Mouse (Mus musculus) neural tube, embryonic 11.5 days (tissue): ENCODE measurements around the gene Sprr2a2. TPM values are rescaled to one million over a fixed set of nuclear protein-coding genes. Genes with fewer than 3 reads are reported as not detected.
A peak's percentile ranks its signal among the peaks of the same experiment; 100 is the strongest.
"Not testable (repeated sequence)": the region's sequence is repeated elsewhere in the genome, so short reads cannot be mapped to it uniquely, and the experiment has no call there.

ENCODE experiments used
- ATAC-seq: fragments of 200-750 bp; cut with Nextera tagmentation; 2 replicates; pipeline ENCODE4 v1.8.0; 2017; ENCODE audit warnings: moderate number of reproducible peaks, mild to moderate bottlenecking, moderate TSS enrichment, moderate library complexity; ENCODE audit not compliant: insufficient read depth, low FRiP score, low TSS enrichment
- DNase-seq: peaks from one replicate; pipeline ENCODE4 v3.0.0-alpha.2; 2015; ENCODE audit warnings: low spot score
- H3K27ac ChIP-seq: fragments of 300-500 bp; sonication (generic); 2 replicates; pipeline ENCODE4 v1.5.1; 2014; ENCODE audit warnings: low read depth, mild to moderate bottlenecking, low read length
- H3K27me3 ChIP-seq: fragments of 300-500 bp; sonication (generic); 2 replicates; pipeline ENCODE4 v1.6.1; 2014; ENCODE audit warnings: mild to moderate bottlenecking, low read length, mixed read lengths; ENCODE audit not compliant: control insufficient read depth, insufficient read depth
- H3K36me3 ChIP-seq: fragments of 300-500 bp; sonication (generic); 2 replicates; pipeline ENCODE4 v1.6.1; 2014; ENCODE audit warnings: mild to moderate bottlenecking, low read length, moderate library complexity, mixed read lengths; ENCODE audit not compliant: control insufficient read depth, insufficient read depth
- H3K4me1 ChIP-seq: fragments of 300-500 bp; sonication (generic); 2 replicates; pipeline ENCODE4 v1.6.1; 2014; ENCODE audit warnings: low read length, mixed read lengths; ENCODE audit not compliant: control insufficient read depth, insufficient read depth
- H3K4me2 ChIP-seq: fragments of 300-500 bp; sonication (generic); 2 replicates; pipeline ENCODE4 v1.6.1; 2014; ENCODE audit warnings: low read depth, mild to moderate bottlenecking, moderate library complexity
- H3K4me3 ChIP-seq: fragments of 300-500 bp; sonication (generic); 2 replicates; pipeline ENCODE4 v1.5.1; 2014; ENCODE audit warnings: low read depth, low read length
- H3K9ac ChIP-seq: fragments of 300-500 bp; sonication (generic); 2 replicates; pipeline ENCODE4 v1.6.1; 2014; ENCODE audit warnings: mild to moderate bottlenecking, low read length
- H3K9me3 ChIP-seq: fragments of 300-500 bp; sonication (generic); 2 replicates; pipeline ENCODE4 v1.6.1; 2016; ENCODE audit warnings: low read length; ENCODE audit not compliant: control insufficient read depth
- WGBS: fragments of 180-500 bp; shearing (Covaris S2); extraction: QIAGEN DNeasy Blood & Tissue Kit; methylation state at CpG from one replicate; pipeline ENCODE4 v1.1.7; 2014; 5-methylcytosine and 5-hydroxymethylcytosine counted together
- polyA plus RNA-seq: library from polyadenylated mRNA; unstranded; fragments of >200 nt; fragmentation: Nextera tagmentation; extraction: Ambion mirVana; gene quantifications from 2 replicates; pipeline ENCODE4 v1.2.1, GENCODE M21; 2014

Sprr2a2 gene
- polyA plus RNA-seq, 1 experiment from 2014 or later: 0.89 TPM

- H3K4me1 ChIP-seq, H3K27ac ChIP-seq, DNase-seq, H3K9me3 ChIP-seq, H3K4me2 ChIP-seq, H3K27me3 ChIP-seq, H3K36me3 ChIP-seq, H3K4me3 ChIP-seq, H3K9ac ChIP-seq: not testable (repeated sequence)
- ATAC-seq: peak; percentile 51
These were observed 42.8 kb downstream of the Sprr2a2 start for GRCm38 (mm10) chr3:92258526-92258925.

- not testable (repeated sequence) for H3K9me3 ChIP-seq, DNase-seq, H3K4me1 ChIP-seq, H3K27me3 ChIP-seq, ATAC-seq, H3K27ac ChIP-seq, H3K4me3 ChIP-seq, H3K36me3 ChIP-seq, H3K4me2 ChIP-seq, H3K9ac ChIP-seq
- no CpG with 5 or more reads among the region's 2 CpGs for WGBS
These were observed 47.7 kb downstream of the Sprr2a2 start for GRCm38 (mm10) chr3:92263462-92263861.

GRCm38 (mm10) chr3:92271414-92271985 is 55.8 kb downstream of the Sprr2a2 start:
- H3K4me2 ChIP-seq, H3K9me3 ChIP-seq, DNase-seq, ATAC-seq, H3K4me3 ChIP-seq, H3K9ac ChIP-seq, H3K27me3 ChIP-seq, H3K36me3 ChIP-seq, H3K27ac ChIP-seq, H3K4me1 ChIP-seq: not testable (repeated sequence)
- no CpG with 5 or more reads among the region's 4 CpGs for WGBS

GRCm38 (mm10) chr3:92273504-92273903 is 57.8 kb downstream of the Sprr2a2 start:
- ATAC-seq, H3K4me1 ChIP-seq, H3K9me3 ChIP-seq, H3K4me3 ChIP-seq, DNase-seq, H3K27ac ChIP-seq, H3K9ac ChIP-seq, H3K27me3 ChIP-seq, H3K4me2 ChIP-seq, H3K36me3 ChIP-seq: not testable (repeated sequence)

GRCm38 (mm10) chr3:92274018-92274417 is 58.3 kb downstream of the Sprr2a2 start:
- H3K9me3 ChIP-seq, H3K4me1 ChIP-seq, H3K36me3 ChIP-seq, H3K27ac ChIP-seq, DNase-seq, H3K4me2 ChIP-seq, H3K9ac ChIP-seq, H3K27me3 ChIP-seq, ATAC-seq, H3K4me3 ChIP-seq: not testable (repeated sequence)
- WGBS: no CpG with 5 or more reads among the region's 1 CpGs

GRCm38 (mm10) chr3:92279663-92280062 is 63.9 kb downstream of the Sprr2a2 start:
- H3K27ac ChIP-seq, H3K9ac ChIP-seq, H3K9me3 ChIP-seq, DNase-seq, H3K4me2 ChIP-seq, H3K4me1 ChIP-seq, H3K4me3 ChIP-seq, H3K27me3 ChIP-seq, H3K36me3 ChIP-seq: not testable (repeated sequence)
- peak; percentile 1; the same call in 1 of the 2 replicates for ATAC-seq

GRCm38 (mm10) chr3:92280963-92281606 is 65.4 kb downstream of the Sprr2a2 start:
- H3K9ac ChIP-seq, H3K27ac ChIP-seq, H3K36me3 ChIP-seq, H3K4me2 ChIP-seq, H3K4me3 ChIP-seq, DNase-seq, H3K27me3 ChIP-seq, H3K4me1 ChIP-seq, H3K9me3 ChIP-seq, ATAC-seq: not testable (repeated sequence)
- WGBS: 61% methylated on average over 5 of the region's 12 CpGs

GRCm38 (mm10) chr3:92285101-92285500 is 69.4 kb downstream of the Sprr2a2 start, which contains the start of gene Sprr2a3:
Gene Sprr2a3 (plus strand): TSS chr3:92285417.
- DNase-seq, H3K4me2 ChIP-seq, H3K36me3 ChIP-seq, H3K9me3 ChIP-seq, ATAC-seq, H3K27ac ChIP-seq, H3K27me3 ChIP-seq, H3K9ac ChIP-seq, H3K4me3 ChIP-seq, H3K4me1 ChIP-seq: not testable (repeated sequence)
- WGBS: 88% methylated on average over 1 of the region's 1 CpGs

GRCm38 (mm10) chr3:92288489-92288888 is 72.8 kb downstream of the Sprr2a2 start:
- not testable (repeated sequence) for ATAC-seq, H3K9me3 ChIP-seq, DNase-seq, H3K36me3 ChIP-seq, H3K4me2 ChIP-seq, H3K9ac ChIP-seq, H3K27me3 ChIP-seq, H3K27ac ChIP-seq, H3K4me1 ChIP-seq, H3K4me3 ChIP-seq
- WGBS: 70% methylated on average over 3 of the region's 6 CpGs
